Mouse (Mus musculus): Measurements from ENCODE around the gene Mindy4b-ps.

The Mindy4b-ps gene

GRCm38 (mm10) chr3:58784219-58785092 lies 37.7 kb downstream of the Mindy4b-ps start:
- peak; percentile 29 for DNase-seq (ENCODE audit: low spot score)

- DNase-seq (ENCODE audit: low spot score): no peak
Observed at GRCm38 (mm10) chr3:58783602-58784218, 38.4 kb downstream of the Mindy4b-ps start.

GRCm38 (mm10) chr3:58756429-58756828 lies 65.7 kb downstream of the Mindy4b-ps start:
- no peak for DNase-seq (ENCODE audit: low spot score)

- no peak for DNase-seq (ENCODE audit: low spot score)
Observed at GRCm38 (mm10) chr3:58755769-58756168, 66.3 kb downstream of the Mindy4b-ps start.

GRCm38 (mm10) chr3:58754361-58754760 lies 67.8 kb downstream of the Mindy4b-ps start:
- no peak for DNase-seq (ENCODE audit: low spot score)

- DNase-seq (ENCODE audit: low spot score): no peak
Observed at GRCm38 (mm10) chr3:58751818-58752620, 70.1 kb downstream of the Mindy4b-ps start.

GRCm38 (mm10) chr3:58748724-58749123 lies 73.4 kb downstream of the Mindy4b-ps start:
- DNase-seq (ENCODE audit: low spot score): no peak

GRCm38 (mm10) chr3:58747924-58748323 lies 74.2 kb downstream of the Mindy4b-ps start:
- DNase-seq (ENCODE audit: low spot score): no peak

- DNase-seq (ENCODE audit: low spot score): no peak
Observed at GRCm38 (mm10) chr3:58739536-58739935, 82.6 kb downstream of the Mindy4b-ps start.
